ENCODE assay signal across 8 mouse cellular contexts in genomic region chr12:88551856-88552255, GRCm38 (mm10).
"Had no signal": no experiment of that assay in that cellular context is flagged by ENCODE, and none has a peak within 500 bp of the region (broad histone marks: within the 10 kb centered on the region; RNA-seq: fewer than 3 reads in every experiment).

No protein-coding gene starts in this region.

- DNase-seq: kidney, adult 2 months; kidney, postnatal 25 days; left cerebral cortex, postnatal 4 days; liver, postnatal 0 days; lung, embryonic 14.5 days; spleen, adult 18-20 months; thymus, adult 18-20 months; thymus, postnatal 36 days had no signal
